Mouse (Mus musculus): ENCODE data around the gene Lsg1. TPM values are rescaled to one million over a fixed set of nuclear protein-coding genes. Genes with fewer than 3 reads are reported as not detected.

Lsg1 gene
- total and polyA plus RNA-seq, 3 experiments, result 58.8 to 84.4 TPM; not detected in 1

DNA sequence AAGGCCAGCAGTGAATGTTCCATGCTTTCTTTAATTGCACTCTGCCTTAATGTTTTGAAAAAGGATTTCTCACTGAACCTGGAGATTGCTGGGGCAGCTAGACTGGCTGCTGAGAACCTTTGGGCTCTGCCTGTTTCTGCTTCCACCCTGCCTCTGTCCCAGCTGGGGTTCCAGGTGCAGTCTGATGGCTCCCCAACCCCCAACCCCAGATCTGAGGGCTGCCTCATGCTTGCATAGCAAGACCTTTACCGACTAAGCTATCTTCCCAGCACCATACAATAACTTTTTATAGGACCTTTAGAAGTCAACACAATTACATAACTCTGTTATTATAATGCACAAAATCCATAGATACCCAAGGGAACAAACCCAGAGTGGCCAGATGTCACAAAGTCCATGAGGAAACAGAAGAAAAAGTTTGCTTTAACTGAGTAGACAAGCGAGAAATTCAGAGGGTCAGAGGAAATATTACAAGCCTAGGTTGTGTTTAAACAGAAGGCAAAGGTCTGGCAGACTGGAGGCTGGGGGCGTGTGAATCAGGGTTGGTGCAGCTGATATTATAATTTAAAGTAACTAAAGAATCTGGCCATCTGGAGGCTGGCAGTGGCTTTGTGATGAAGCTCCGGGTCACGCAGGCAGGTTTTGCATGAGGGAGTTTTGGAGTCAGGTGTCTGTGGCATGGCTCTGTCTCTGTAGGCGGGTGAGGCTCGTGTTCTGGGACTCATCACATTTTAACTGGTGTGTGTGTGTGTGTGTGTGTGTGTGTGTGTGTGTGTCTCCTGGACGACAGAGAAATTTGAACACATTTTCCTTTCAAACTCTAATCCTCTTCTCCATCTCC is 46.7 kb upstream of the Lsg1 start:
- Histone ChIP-seq H3K4me3 (ENCODE audit: control insufficient read depth in 1 of 2, insufficient read depth in 1 of 2, low read depth in 2 of 2, low read length in 2 of 2) (no peak overlapping the region), H3K4me1 (ENCODE audit: control insufficient read depth in 1 of 2, insufficient read depth in 2 of 2, low read length in 2 of 2) (no peaks in the 10 kb centered on the region), H3K36me3 (ENCODE audit: control insufficient read depth in 1 of 2, insufficient read depth in 2 of 2, low read length in 2 of 2) (no peaks in the 10 kb centered on the region), H3K79me2 (ENCODE audit: control insufficient read depth, insufficient read depth, low read length, poor library complexity) (no peaks in the 10 kb centered on the region), H3K27me3 (ENCODE audit: control insufficient read depth in 1 of 2, insufficient read depth in 2 of 2, low read length in 2 of 2) (peaks cover 0 to 5% of the 10 kb centered on the region in 2 experiments; a peak in 2 of 4 replicates), H3K9me3 (replicated peaks; ENCODE audit: insufficient read depth, low read length) (no peaks in the 10 kb centered on the region), H3K27ac (ENCODE audit: control insufficient read depth, low read depth, low read length) (no peak overlapping the region), H3K9ac (ENCODE audit: control insufficient read depth, low read depth, low read length, poor library complexity, severe bottlenecking) (no peak overlapping the region)
- TF ChIP-seq TAL1 (IDR thresholded peaks at IDR 0.05; ENCODE audit: low read length), result no peak
- DNase-seq (ENCODE audit: low read depth, low spot score), result no peak

DNA sequence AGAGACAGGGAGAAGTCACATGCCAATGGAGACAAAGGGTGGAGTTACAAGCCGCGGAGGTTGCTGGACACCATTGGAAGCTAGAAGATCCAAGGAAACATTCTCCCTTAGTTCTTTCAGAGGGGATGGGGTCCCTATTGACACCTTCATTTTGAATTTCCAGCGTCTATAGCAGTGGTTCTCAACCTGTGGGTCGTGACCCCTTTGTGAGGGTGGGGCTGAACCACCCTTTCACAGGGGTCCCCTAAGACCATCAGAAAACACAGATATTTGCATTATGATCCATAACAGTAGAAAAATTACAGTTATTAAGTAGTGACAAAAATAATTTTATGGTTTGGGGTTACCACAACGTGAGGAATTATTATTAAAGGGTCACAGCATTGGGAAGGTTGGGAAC is 42.1 kb upstream of the Lsg1 start:
- H3K27me3 ChIP-seq (ENCODE audit: control insufficient read depth in 1 of 2, insufficient read depth in 2 of 2, low read length in 2 of 2), result peaks cover 5 to 12% of the 10 kb centered on the region in 2 experiments; a peak in 3 of 4 replicates
- no peaks in the 10 kb centered on the region for H3K9me3 ChIP-seq (replicated peaks; ENCODE audit: insufficient read depth, low read length)
- H3K27ac ChIP-seq (ENCODE audit: control insufficient read depth, low read depth, low read length), result no peak overlapping the region
- TF ChIP-seq KAT2A (conservative IDR thresholded peaks at IDR 0.05; ENCODE audit: low read depth, low read length) (no peak), USF1 (IDR thresholded peaks at IDR 0.05; ENCODE audit: low read depth, low read length) (no peak), ELF1 (IDR thresholded peaks at IDR 0.05; ENCODE audit: low read depth, low read length) (no peak), BHLHE40 (IDR thresholded peaks at IDR 0.05; ENCODE audit: borderline replicate concordance, low read depth, low read length) (no peak), RCOR1 (IDR thresholded peaks at IDR 0.05; ENCODE audit: low read depth, low read length) (no peak), GATA1 (IDR thresholded peaks at IDR 0.05; ENCODE audit: low read depth, low read length) (no peak), MYB (IDR thresholded peaks at IDR 0.05; ENCODE audit: low read depth, low read length) (no peak), GABPA (IDR thresholded peaks at IDR 0.05; ENCODE audit: low read depth, low read length) (no peak), E2F4 (IDR thresholded peaks at IDR 0.05; ENCODE audit: borderline replicate concordance, low read depth, low read length) (no peak), ZNF384 (IDR thresholded peaks at IDR 0.05; ENCODE audit: low read depth, low read length) (no peak)
- H3K4me1 ChIP-seq (ENCODE audit: control insufficient read depth in 1 of 2, insufficient read depth in 2 of 2, low read length in 2 of 2), result no peaks in the 10 kb centered on the region
- H3K4me3 ChIP-seq (ENCODE audit: control insufficient read depth in 1 of 2, insufficient read depth in 1 of 2, low read depth in 2 of 2, low read length in 2 of 2), result no peak overlapping the region
- DNase-seq (ENCODE audit: low read depth, low spot score), result no peak
- no peak overlapping the region for H3K9ac ChIP-seq (ENCODE audit: control insufficient read depth, low read depth, low read length, poor library complexity, severe bottlenecking)
- H3K79me2 ChIP-seq (ENCODE audit: control insufficient read depth, insufficient read depth, low read length, poor library complexity), result no peaks in the 10 kb centered on the region
- H3K36me3 ChIP-seq (ENCODE audit: control insufficient read depth in 1 of 2, insufficient read depth in 2 of 2, low read length in 2 of 2), result no peaks in the 10 kb centered on the region

DNA sequence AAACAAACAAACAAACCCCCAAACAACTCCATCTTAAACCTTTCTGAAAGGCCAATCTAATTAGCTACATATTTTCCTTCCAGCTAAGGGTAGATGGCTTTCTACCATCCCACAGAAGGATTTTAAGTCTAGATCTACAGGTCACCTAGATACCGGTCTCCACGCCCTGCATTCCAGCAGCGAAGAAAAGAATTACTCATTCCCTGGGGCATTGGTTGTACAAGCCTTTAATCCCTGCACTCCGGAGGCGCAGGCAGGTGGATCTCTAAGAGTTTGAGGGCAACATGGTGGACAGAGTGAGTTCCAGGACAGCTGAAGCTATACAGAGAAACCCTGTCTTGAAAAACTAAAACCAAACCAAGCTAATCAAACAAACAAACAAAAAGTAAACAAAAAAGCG is 41.0 kb upstream of the Lsg1 start:
- Histone ChIP-seq H3K4me3 (ENCODE audit: control insufficient read depth in 1 of 2, insufficient read depth in 1 of 2, low read depth in 2 of 2, low read length in 2 of 2) (no peak overlapping the region), H3K27ac (ENCODE audit: control insufficient read depth, low read depth, low read length) (no peak overlapping the region), H3K9ac (ENCODE audit: control insufficient read depth, low read depth, low read length, poor library complexity, severe bottlenecking) (no peak overlapping the region), H3K36me3 (ENCODE audit: control insufficient read depth in 1 of 2, insufficient read depth in 2 of 2, low read length in 2 of 2) (no peaks in the 10 kb centered on the region), H3K27me3 (ENCODE audit: control insufficient read depth in 1 of 2, insufficient read depth in 2 of 2, low read length in 2 of 2) (peaks cover 5 to 14% of the 10 kb centered on the region in 2 experiments), H3K4me1 (ENCODE audit: control insufficient read depth in 1 of 2, insufficient read depth in 2 of 2, low read length in 2 of 2) (no peaks in the 10 kb centered on the region), H3K79me2 (ENCODE audit: control insufficient read depth, insufficient read depth, low read length, poor library complexity) (no peaks in the 10 kb centered on the region), H3K9me3 (replicated peaks; ENCODE audit: insufficient read depth, low read length) (no peaks in the 10 kb centered on the region)
- DNase-seq (ENCODE audit: low read depth, low spot score), result no peak
- TF ChIP-seq CHD2 (IDR thresholded peaks at IDR 0.05; ENCODE audit: low read length) (no peak), POLR2AphosphoS5 (IDR thresholded peaks at IDR 0.05; ENCODE audit: borderline replicate concordance, low read depth, low read length) (no peak), USF1 (IDR thresholded peaks at IDR 0.05; ENCODE audit: low read depth, low read length) (no peak), TBP (IDR thresholded peaks at IDR 0.05; ENCODE audit: low read depth, low read length) (no peak), ZNF384 (IDR thresholded peaks at IDR 0.05; ENCODE audit: low read depth, low read length) (no peak), ETS1 (IDR thresholded peaks at IDR 0.05; ENCODE audit: low read depth, low read length) (no peak)
